Mouse (Mus musculus) intestine, postnatal 0 days (tissue): ENCODE data around the gene Apba2. TPM values are rescaled to one million over a fixed set of nuclear protein-coding genes. Genes with fewer than 3 reads are reported as not detected.

Experiments used
- ATAC-seq: fragments of 200-750 bp; cut with Nextera tagmentation; 2 replicates; pipeline ENCODE4 v1.8.0; 2017; ENCODE audit warnings: mild to moderate bottlenecking, moderate TSS enrichment, moderate library complexity
- H3K27ac ChIP-seq: fragments of 300-500 bp; sonication (generic); 2 replicates; pipeline ENCODE4 v1.5.1; 2014; ENCODE audit warnings: mild to moderate bottlenecking, low read depth, low read length, moderate library complexity
- H3K27me3 ChIP-seq: fragments of 300-500 bp; sonication (generic); replicated peaks from 2 replicates; pipeline ENCODE4 v1.6.1; 2014; ENCODE audit warnings: low read length, mixed read lengths; ENCODE audit not compliant: control insufficient read depth, insufficient read depth
- H3K36me3 ChIP-seq: fragments of 300-500 bp; sonication (generic); 2 replicates; pipeline ENCODE4 v1.6.1; 2014; ENCODE audit warnings: mild to moderate bottlenecking, moderate library complexity; ENCODE audit not compliant: control insufficient read depth, insufficient read depth
- H3K4me1 ChIP-seq: fragments of 300-500 bp; sonication (generic); replicated peaks from 2 replicates; pipeline ENCODE4 v1.6.1; 2014; ENCODE audit warnings: antibody characterized with exemption, low read length, mixed read lengths; ENCODE audit not compliant: control insufficient read depth, insufficient read depth
- H3K4me2 ChIP-seq: fragments of 300-500 bp; sonication (generic); replicated peaks from 2 replicates; pipeline ENCODE4 v1.6.1; 2014; ENCODE audit warnings: low read depth, mild to moderate bottlenecking, moderate library complexity
- H3K4me3 ChIP-seq: fragments of 300-500 bp; sonication (generic); 2 replicates; pipeline ENCODE4 v1.5.1; 2014; ENCODE audit warnings: low read depth, low read length
- H3K9ac ChIP-seq: fragments of 300-500 bp; sonication (generic); 2 replicates; pipeline ENCODE4 v1.6.1; 2014; ENCODE audit warnings: mild to moderate bottlenecking, low read depth, low read length
- H3K9me3 ChIP-seq: fragments of 300-500 bp; sonication (generic); 2 replicates; pipeline ENCODE4 v1.6.1; 2016; ENCODE audit warnings: mixed run types; ENCODE audit not compliant: control insufficient read depth
- CTCF ChIP-seq: sonication (generic); IDR thresholded peaks from 2 replicates; pipeline ENCODE4 v1.5.1; 2016; ENCODE audit warnings: low read depth, mild to moderate bottlenecking, control low read depth, antibody characterized with exemption, moderate library complexity
- WGBS: fragments of 180-500 bp; shearing (Covaris S2); extraction: QIAGEN DNeasy Blood & Tissue Kit; methylation state at CpG from one replicate; pipeline ENCODE4 v1.1.7; 2014; 5-methylcytosine and 5-hydroxymethylcytosine counted together
- polyA plus RNA-seq: library from polyadenylated mRNA; unstranded; fragments of >200 nt; fragmentation: Nextera tagmentation; extraction: Ambion mirVana; gene quantifications from 2 replicates; pipeline ENCODE4 v1.2.1, GENCODE M21; 2015

Apba2 gene
- polyA plus RNA-seq, 1 experiment from 2014 or later = 4.3 TPM

DNA sequence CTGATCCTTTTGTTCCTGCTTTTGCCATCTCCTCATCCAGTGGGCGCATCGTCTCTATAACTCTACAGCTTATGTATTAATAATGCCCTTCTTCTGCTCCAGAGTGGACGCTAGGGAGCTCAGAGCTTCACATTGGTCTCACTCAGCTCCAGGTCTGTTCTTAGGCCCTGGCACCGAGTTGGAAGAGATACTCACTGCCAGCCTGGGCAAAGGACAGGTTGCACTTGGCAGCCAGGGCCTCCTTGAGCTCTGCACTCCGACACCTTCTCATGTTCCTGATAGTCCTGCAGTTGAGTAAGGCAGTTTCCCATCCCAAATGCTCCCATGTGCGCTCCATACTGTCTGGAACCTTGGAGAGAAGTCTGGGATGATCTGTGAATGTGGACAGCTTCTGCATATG lies 76.7 kb downstream of the Apba2 start:
- H3K27ac ChIP-seq = no peak overlapping the region
- TF ChIP-seq CTCF = no peak
- H3K9ac ChIP-seq = no peak overlapping the region
- no peak for ATAC-seq
- 88% methylated on average over 6 of the region's 6 CpGs for WGBS
- H3K4me2 ChIP-seq = no peak overlapping the region
- no peak overlapping the region for H3K4me3 ChIP-seq
- no peaks in the 10 kb centered on the region for H3K4me1 ChIP-seq
- no peaks in the 10 kb centered on the region for H3K9me3 ChIP-seq
- no peaks in the 10 kb centered on the region for H3K27me3 ChIP-seq
- no peaks in the 10 kb centered on the region for H3K36me3 ChIP-seq

DNA sequence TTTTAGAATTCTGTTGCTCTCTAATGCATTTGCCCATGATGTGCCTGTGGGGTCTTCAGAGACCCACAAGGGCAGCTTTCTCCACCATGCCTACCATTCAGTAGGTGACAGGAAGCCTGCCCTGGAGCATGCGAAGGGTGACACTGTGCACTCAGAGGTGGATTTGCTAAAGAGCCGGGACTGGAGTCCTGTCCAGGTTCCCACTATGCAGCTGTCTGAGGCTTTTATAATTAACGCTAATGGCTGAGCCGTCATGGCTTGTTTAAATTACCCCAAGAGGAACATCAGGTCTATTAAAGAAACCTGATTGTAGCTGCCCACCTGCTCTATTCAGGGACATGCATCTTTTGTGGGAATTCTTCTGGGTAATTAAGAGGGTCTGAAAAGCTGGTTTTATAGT lies 78.4 kb downstream of the Apba2 start:
- H3K27me3 ChIP-seq = no peaks in the 10 kb centered on the region
- no peak overlapping the region for H3K4me3 ChIP-seq
- H3K9me3 ChIP-seq = no peaks in the 10 kb centered on the region
- H3K4me1 ChIP-seq = no peaks in the 10 kb centered on the region
- ATAC-seq = no peak
- no peak overlapping the region for H3K4me2 ChIP-seq
- H3K27ac ChIP-seq = no peak overlapping the region
- no peak overlapping the region for H3K9ac ChIP-seq
- no peaks in the 10 kb centered on the region for H3K36me3 ChIP-seq
- 60% methylated on average over 4 of the region's 4 CpGs for WGBS
- no peak for TF ChIP-seq CTCF

DNA sequence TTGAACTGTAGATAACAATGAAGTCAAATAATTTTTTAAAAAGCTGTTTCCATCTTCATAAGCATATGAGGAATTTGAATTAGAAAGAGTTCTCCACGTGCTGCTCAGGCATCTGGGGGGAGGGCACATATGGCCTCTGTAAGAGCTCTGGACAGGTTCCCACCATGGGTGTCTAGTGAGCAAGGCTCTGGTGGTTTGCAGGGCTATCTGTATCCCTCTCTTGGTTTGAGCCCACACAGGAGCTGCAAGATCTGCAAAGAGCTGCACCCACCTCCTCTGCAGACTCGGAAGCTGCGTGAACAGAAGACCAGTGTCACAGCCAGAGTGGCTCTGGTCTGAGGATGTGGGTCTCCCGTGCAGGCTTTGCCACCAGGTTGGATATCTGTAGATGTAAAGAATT lies 78.8 kb downstream of the Apba2 start:
- no peak overlapping the region for H3K4me2 ChIP-seq
- 57% methylated on average over 4 of the region's 4 CpGs for WGBS
- no peak overlapping the region for H3K9ac ChIP-seq
- TF ChIP-seq CTCF = no peak
- H3K36me3 ChIP-seq = no peaks in the 10 kb centered on the region
- no peaks in the 10 kb centered on the region for H3K9me3 ChIP-seq
- no peak overlapping the region for H3K27ac ChIP-seq
- no peak overlapping the region for H3K4me3 ChIP-seq
- H3K4me1 ChIP-seq = no peaks in the 10 kb centered on the region
- no peak for ATAC-seq
- no peaks in the 10 kb centered on the region for H3K27me3 ChIP-seq

DNA sequence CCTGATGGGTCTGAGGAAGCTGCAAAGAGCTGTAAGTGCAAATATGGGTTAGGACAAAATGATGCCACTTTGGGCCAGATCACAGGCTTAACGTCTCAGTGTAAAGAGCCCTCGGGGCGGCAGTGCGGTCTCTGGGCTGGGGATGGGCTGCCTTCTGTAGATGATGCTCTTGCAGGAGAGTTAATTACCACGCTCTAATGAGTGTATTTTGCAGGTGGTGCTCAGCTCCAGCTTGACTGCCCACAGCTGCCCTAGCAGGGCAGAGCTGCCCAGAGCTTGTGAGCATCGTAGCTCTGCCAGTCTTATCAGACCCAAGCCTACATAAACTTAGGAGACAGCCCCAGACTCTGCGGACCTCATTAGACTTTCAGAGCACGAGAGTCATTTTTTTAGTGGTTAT lies 80.9 kb downstream of the Apba2 start:
- Histone ChIP-seq H3K27me3 (no peaks in the 10 kb centered on the region), H3K36me3 (no peaks in the 10 kb centered on the region), H3K4me1 (no peaks in the 10 kb centered on the region), H3K9me3 (no peaks in the 10 kb centered on the region), H3K4me3 (no peak overlapping the region), H3K9ac (no peak overlapping the region), H3K27ac (no peak overlapping the region), H3K4me2 (no peak overlapping the region)
- no peak for ATAC-seq
- TF ChIP-seq CTCF = no peak
- 83% methylated on average over 8 of the region's 8 CpGs for WGBS

DNA sequence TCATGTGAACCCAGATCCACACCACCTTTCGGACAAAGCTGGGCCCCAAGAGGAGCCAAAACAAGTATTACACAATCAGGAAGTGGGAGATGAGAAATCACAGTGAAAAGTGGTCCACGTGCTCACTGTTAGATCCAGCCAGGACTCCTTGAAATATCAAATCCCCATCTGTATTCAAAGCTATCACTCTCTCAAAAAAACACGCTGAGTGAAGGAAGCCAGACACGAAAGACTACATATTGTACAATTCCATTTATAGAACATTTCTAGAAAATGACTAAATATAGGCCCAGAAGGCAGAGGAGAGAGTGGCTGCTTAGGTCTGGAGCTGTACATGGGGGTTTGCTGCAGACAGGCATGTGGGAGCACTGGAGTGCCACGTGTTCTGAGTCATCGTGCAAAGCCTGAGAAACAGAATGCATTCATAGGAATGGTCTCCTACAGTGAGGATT lies 82.2 kb downstream of the Apba2 start:
- H3K4me3 ChIP-seq = no peak overlapping the region
- 70% methylated on average over 6 of the region's 6 CpGs for WGBS
- no peak overlapping the region for H3K4me2 ChIP-seq
- no peak for TF ChIP-seq CTCF
- no peaks in the 10 kb centered on the region for H3K36me3 ChIP-seq
- no peaks in the 10 kb centered on the region for H3K4me1 ChIP-seq
- no peaks in the 10 kb centered on the region for H3K27me3 ChIP-seq
- no peaks in the 10 kb centered on the region for H3K9me3 ChIP-seq
- H3K9ac ChIP-seq = no peak overlapping the region
- no peak for ATAC-seq
- no peak overlapping the region for H3K27ac ChIP-seq

DNA sequence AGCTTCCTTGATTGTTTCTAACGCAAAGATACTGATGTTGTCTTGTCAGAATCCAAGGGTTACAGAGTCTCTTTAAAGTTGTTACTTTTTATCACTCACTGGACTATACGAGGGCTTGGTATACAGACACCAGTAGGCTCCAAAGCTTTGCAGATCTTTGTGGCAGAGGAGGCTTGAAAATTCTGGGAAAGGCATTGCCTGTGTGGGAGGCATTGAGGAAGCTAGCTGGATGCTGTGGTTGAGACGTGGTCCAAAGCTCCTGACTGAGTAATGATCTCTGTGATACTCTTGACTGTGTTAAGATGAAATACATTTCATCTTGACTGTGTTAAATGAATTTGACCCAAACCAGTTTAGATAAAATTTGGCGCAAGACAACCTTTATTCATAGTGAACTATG lies 84.6 kb downstream of the Apba2 start:
- H3K9me3 ChIP-seq = no peaks in the 10 kb centered on the region
- no peaks in the 10 kb centered on the region for H3K4me1 ChIP-seq
- H3K27me3 ChIP-seq = no peaks in the 10 kb centered on the region
- H3K27ac ChIP-seq = no peak overlapping the region
- WGBS = 86% methylated on average over 4 of the region's 4 CpGs
- H3K9ac ChIP-seq = no peak overlapping the region
- H3K4me3 ChIP-seq = no peak overlapping the region
- no peaks in the 10 kb centered on the region for H3K36me3 ChIP-seq
- no peak overlapping the region for H3K4me2 ChIP-seq
- ATAC-seq = no peak
- no peak for TF ChIP-seq CTCF

DNA sequence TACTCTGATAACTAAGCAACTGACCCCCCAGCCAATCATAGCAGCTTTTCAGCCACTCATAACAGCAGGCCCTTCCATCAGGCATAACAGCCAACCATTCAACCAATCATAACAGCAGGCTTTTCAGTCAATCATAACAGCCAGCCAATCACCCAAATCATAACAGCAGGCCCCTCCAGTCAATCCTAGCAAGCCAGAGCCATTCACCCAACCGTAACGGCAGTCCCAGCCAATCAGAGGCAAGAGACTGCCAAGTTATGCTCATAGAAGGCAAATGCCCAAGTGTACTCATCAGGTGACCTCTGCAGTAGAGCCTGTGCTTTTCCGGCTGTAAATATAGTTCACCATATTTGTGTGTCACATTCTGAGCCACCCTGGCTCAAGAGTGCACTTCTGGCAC lies 85.1 kb downstream of the Apba2 start:
- no peak overlapping the region for H3K4me3 ChIP-seq
- ATAC-seq = no peak
- no peak overlapping the region for H3K27ac ChIP-seq
- WGBS = 86% methylated on average over 3 of the region's 3 CpGs
- H3K9me3 ChIP-seq = no peaks in the 10 kb centered on the region
- no peak overlapping the region for H3K4me2 ChIP-seq
- no peaks in the 10 kb centered on the region for H3K27me3 ChIP-seq
- no peaks in the 10 kb centered on the region for H3K36me3 ChIP-seq
- no peak for TF ChIP-seq CTCF
- H3K4me1 ChIP-seq = no peaks in the 10 kb centered on the region
- H3K9ac ChIP-seq = no peak overlapping the region
